Mouse (Mus musculus) bone marrow macrophage, adult 2 months (primary cell): ENCODE results near the gene Lce1h. TPM values are rescaled to one million over a fixed set of nuclear protein-coding genes. Genes with fewer than 3 reads are reported as not detected.

ENCODE experiments used
- H3K27ac ChIP-seq: 2 replicates; pipeline ENCODE4 v1.5.1; 2012; ENCODE audit warnings: low read depth, low read length; ENCODE audit not compliant: insufficient read depth
- H3K4me1 ChIP-seq: 2 replicates; pipeline ENCODE4 v1.6.1; 2012; ENCODE audit warnings: low read length; ENCODE audit not compliant: control insufficient read depth, insufficient read depth
- H3K4me3 ChIP-seq: 2 replicates; pipeline ENCODE4 v1.5.1; 2012; ENCODE audit warnings: mild to moderate bottlenecking, low read length, moderate library complexity; ENCODE audit not compliant: insufficient read depth
- CTCF ChIP-seq: IDR thresholded peaks from 2 replicates; pipeline ENCODE4 v1.5.1; 2012; ENCODE audit warnings: low read depth, mild to moderate bottlenecking, low read length, moderate library complexity
- POLR2A ChIP-seq: IDR thresholded peaks from 2 replicates; pipeline ENCODE4 v1.6.1; 2012; ENCODE audit warnings: mild to moderate bottlenecking, low read depth, low read length, borderline replicate concordance
- polyA plus RNA-seq: library from polyadenylated mRNA; stranded (reverse); fragments of >200 nt; gene quantifications from 2 replicates; pipeline ENCODE4 v1.2.4, GENCODE M21; 2012; ENCODE audit not compliant: missing spikeins, insufficient read depth, insufficient read length

Lce1h gene
- not detected in 2 replicates for polyA plus RNA-seq

DNA sequence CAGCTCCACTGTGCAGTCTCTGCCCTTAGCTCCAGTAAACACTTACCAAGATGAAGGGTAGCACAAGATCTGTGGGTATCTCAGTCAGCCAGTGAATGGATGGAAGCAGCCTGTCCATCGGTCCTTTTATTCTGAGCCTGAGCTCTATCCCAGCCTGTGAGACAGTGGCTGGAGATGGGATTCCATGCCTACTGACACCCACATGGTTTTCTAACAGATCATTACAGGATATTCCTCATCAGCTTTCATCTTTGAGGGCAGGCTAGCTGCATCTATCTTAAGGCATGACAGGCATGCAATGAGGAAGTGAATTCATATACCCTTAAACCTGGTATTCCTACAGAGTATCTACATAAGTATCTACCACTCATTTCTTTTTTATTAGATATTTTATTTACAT, at the start of gene Lce1h:
TSS of gene Lce1h (minus strand) at position 101 of the 400 bp plus-strand sequence.
- TF ChIP-seq POLR2A (no peak), CTCF (no peak)
- H3K4me1 ChIP-seq = no peaks in the 10 kb centered on the region
- no peak within 1 kb of the TSS for H3K4me3 ChIP-seq
- no peak within 1 kb of the TSS for H3K27ac ChIP-seq

GRCm38 (mm10) chr3:92807791-92808190, 42.9 kb upstream of the Lce1h start, which contains the start of gene Lce1k:
Lce1k (minus strand) TSS chr3:92807891.
- no peak within 1 kb of the TSS for H3K27ac ChIP-seq
- H3K4me3 ChIP-seq = no peak within 1 kb of the TSS
- H3K4me1 ChIP-seq = no peaks in the 10 kb centered on the region
- no peak for TF ChIP-seq POLR2A
- TF ChIP-seq CTCF = no peak

DNA sequence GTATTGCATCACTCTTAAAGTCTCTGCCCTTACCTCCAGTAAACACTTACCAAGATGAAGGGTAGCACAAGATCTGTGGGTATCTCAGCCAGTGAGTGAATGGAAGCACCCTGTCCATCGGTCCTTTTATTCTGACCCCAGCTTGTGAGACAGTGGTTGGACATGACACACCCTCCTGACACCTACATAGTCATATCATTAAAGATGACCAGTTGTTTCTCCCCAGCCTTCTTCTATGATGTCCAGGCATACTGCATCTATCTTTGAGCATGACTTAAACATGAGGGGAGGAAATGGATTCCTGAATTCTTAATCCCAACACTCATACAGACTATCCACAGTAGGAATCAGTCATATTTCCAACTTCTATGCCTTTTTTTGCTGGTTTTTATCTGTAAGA, 25.5 kb upstream of the Lce1h start, which contains the start of gene Lce1j:
TSS of gene Lce1j (minus strand) at position 101 of the 400 bp plus-strand sequence.
- TF ChIP-seq POLR2A = no peak
- no peak for TF ChIP-seq CTCF
- Histone ChIP-seq H3K4me1 (no peaks in the 10 kb centered on the region), H3K4me3 (no peak within 1 kb of the TSS), H3K27ac (no peak within 1 kb of the TSS)

DNA sequence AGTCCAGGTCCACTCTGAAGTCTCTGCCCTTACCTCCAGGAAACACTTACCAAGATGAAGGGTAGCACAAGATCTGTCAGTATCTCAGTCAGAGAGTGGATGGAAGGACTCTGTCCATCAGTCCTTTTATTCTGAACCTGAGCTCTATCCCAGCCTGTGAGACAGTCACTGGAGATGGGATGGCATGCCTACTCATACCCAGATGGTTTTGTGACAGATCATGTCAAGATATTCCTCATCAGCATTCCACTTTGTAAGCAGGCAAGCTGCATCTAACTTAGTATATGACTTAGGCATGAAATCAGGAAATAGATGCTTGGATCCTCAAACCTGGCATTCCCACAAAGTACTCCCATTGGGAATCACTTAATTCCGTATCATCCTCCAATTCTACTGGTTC, 13.9 kb upstream of the Lce1h start, which contains the start of gene Lce1i:
TSS of gene Lce1i (minus strand) at position 101 of the 400 bp plus-strand sequence.
- TF ChIP-seq CTCF (no peak), POLR2A (no peak)
- no peaks in the 10 kb centered on the region for H3K4me1 ChIP-seq
- H3K27ac ChIP-seq = no peak within 1 kb of the TSS
- no peak within 1 kb of the TSS for H3K4me3 ChIP-seq

GRCm38 (mm10) chr3:92771573-92771972, 6.7 kb upstream of the Lce1h start:
- H3K4me1 ChIP-seq = no peaks in the 10 kb centered on the region
- H3K27ac ChIP-seq = no peak overlapping the region
- TF ChIP-seq CTCF (no peak), POLR2A (no peak)

DNA sequence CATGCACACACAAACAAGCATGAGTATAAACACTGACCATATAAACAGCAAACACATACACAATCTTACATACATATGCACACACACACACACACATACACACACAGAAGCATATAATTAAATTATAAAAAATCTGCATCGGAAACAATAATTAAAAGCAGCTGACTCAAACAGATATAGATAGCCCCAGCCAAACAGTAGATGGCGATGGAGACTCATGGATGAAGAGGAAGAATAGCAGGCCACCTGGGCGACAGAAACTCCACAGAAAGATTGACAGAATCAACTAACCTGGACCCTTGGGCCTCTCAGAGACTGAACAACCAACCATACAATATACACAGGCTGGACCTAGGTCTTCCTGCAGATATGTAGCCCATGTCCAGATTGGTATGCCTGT, 11.7 kb downstream of the Lce1h start:
- no peaks in the 10 kb centered on the region for H3K4me1 ChIP-seq
- H3K4me3 ChIP-seq = no peak overlapping the region
- no peak overlapping the region for H3K27ac ChIP-seq
- TF ChIP-seq POLR2A = no peak
- TF ChIP-seq CTCF = no peak

More at GRCm38 (mm10) chr3:92771573-92771972, 6.7 kb upstream of the Lce1h start:
- H3K4me3 ChIP-seq = no peak overlapping the region

GRCm38 (mm10) chr3:92752238-92752637, 12.6 kb downstream of the Lce1h start, which contains the start of gene Lce1g:
Lce1g (minus strand) TSS chr3:92752338.
- H3K27ac ChIP-seq = no peak within 1 kb of the TSS
- TF ChIP-seq POLR2A (no peak), CTCF (no peak)
- no peak within 1 kb of the TSS for H3K4me3 ChIP-seq
- no peaks in the 10 kb centered on the region for H3K4me1 ChIP-seq

DNA sequence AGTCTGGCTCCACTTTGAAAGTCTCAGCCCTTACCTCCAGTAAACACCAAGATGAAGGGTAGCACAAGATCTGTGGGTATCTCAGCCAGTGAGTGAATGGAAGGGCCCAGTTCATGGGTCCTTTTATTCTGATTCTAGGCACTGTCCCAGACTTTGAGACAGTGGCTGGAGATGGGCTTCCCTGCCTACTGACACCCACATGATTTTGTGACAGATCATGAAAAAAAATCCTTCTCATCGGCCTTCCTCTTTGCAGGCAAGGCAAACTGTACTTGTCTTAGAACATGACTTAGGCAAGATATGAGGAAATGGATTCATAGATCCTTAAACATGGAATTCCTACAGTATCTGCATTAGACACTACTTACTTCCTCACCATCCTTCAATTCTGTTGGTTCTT, 25.9 kb downstream of the Lce1h start, which contains the start of gene Gm38119:
TSS of gene Gm38119 (minus strand) at position 101 of the 400 bp plus-strand sequence.
- Histone ChIP-seq H3K4me3 (no peak within 1 kb of the TSS), H3K4me1 (no peaks in the 10 kb centered on the region)

DNA sequence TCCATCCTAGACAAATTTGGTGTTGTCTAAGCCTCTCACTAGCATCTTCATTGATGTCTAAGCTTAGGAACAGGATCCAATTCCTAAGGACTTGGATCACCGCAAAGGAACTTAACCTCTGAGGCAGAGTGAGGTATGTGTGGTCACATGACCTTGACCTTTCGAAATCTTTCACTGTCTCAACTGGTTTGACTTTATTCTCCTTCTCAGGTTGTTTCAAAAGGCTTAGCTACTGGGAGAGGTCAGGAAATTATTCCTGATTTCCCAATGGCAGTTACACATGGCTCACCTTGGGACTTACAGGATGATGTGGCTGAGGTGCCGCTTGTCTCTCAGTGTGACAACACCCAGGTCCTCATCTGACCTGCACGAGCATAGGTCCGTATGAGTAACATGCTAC, 42.2 kb downstream of the Lce1h start:
- no peak overlapping the region for H3K4me3 ChIP-seq
- no peak for TF ChIP-seq CTCF
- no peak for TF ChIP-seq POLR2A
- H3K27ac ChIP-seq = no peak overlapping the region
- H3K4me1 ChIP-seq = no peaks in the 10 kb centered on the region

More for the DNA sequence above, 25.9 kb downstream of the Lce1h start, which contains the start of gene Gm38119:
- no peak for TF ChIP-seq POLR2A
- TF ChIP-seq CTCF = no peak
- H3K27ac ChIP-seq = no peak within 1 kb of the TSS

DNA sequence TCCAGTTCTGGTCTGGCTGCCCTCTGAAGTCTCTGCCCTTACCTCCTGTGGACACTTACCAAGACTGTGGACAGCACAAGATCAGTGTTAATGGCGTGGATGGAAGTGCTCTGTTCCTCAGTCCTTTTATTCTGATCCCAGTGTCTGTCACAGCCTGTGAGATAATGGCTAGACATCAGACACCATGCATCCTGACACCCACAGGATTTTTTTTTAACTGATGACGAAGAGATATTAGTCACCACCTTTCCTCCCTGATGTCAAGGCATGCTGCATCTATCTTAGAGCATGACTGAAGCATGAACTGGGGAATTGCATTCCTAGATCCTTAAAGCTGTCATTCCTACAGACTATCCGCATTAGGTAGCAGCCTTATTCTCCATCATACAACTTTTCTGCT, 44.6 kb downstream of the Lce1h start, which contains the start of gene Lce1f:
TSS of gene Lce1f (minus strand) at position 101 of the 400 bp plus-strand sequence.
- no peak within 1 kb of the TSS for H3K4me3 ChIP-seq
- H3K4me1 ChIP-seq = no peaks in the 10 kb centered on the region
- no peak for TF ChIP-seq POLR2A
- no peak for TF ChIP-seq CTCF
- no peak within 1 kb of the TSS for H3K27ac ChIP-seq
